Mouse (Mus musculus): ENCODE measurements around the gene Srsf10. TPM values are rescaled to one million over a fixed set of nuclear protein-coding genes. Genes with fewer than 3 reads are reported as not detected.

The Srsf10 gene
- polyA plus RNA-seq, 1 experiment: 37.2 TPM

DNA sequence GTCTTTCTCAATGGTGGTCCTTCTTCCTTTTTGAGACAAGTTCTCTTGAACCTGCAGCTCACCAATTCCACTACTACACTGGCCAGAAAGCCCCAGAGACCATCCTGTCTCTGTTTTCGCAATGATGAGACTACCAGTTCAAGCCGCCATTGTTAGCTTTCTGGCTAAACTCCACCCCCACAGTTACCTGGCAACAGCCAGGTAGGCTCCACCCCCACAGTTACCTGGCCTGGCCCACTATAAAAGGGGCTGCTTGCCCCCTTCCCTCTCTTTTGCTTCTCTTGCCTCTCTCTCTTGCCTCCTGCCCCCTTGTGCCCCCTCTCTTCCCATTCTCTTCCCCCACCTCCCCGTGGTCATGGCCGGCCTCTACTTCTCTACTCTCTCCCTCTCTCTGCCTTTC, 33.8 kb upstream of the Srsf10 start:
- TF ChIP-seq CEBPB (IDR thresholded peaks at IDR 0.05; ENCODE audit: low read depth) (no peak), MYOD1 (IDR thresholded peaks at IDR 0.05; ENCODE audit: control insufficient read depth, insufficient read length, low read depth) (no peak), CTCF (IDR thresholded peaks at IDR 0.05; ENCODE audit: control insufficient read depth, insufficient read depth, insufficient read length) (no peak)
- no peaks in the 10 kb centered on the region for H3K79me2 ChIP-seq (ENCODE audit: control insufficient read depth, insufficient read depth)
- no peak overlapping the region for H3K4me3 ChIP-seq (ENCODE audit: insufficient read depth, poor library complexity, severe bottlenecking)
- H3K36me3 ChIP-seq (ENCODE audit: control insufficient read depth, insufficient read depth): no peaks in the 10 kb centered on the region
- H3K79me3 ChIP-seq (ENCODE audit: low read depth): no peaks in the 10 kb centered on the region
- no peaks in the 10 kb centered on the region for H3K27me3 ChIP-seq (ENCODE audit: control insufficient read depth, insufficient read depth, insufficient read length)
- no peak overlapping the region for H3ac ChIP-seq (ENCODE audit: control insufficient read depth, insufficient read length, low read depth)

DNA sequence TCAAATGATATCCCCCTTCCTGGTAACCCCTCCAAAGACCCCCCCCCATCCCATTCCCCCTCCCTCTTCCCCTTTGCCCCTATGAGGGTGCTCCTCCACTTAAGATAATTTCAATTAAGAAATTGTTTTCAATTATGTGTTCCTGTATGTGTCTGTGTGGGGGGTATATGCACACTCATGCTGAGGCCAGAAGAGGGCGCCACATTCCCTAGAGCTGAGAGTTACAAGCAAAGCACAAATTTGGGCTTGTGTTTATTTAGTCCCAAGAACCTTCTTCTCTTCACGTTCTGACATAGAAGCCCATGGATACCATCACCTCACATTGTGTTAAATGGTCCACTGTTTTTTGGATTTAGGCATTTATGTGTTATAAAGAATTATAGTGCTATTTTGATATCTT, 32.2 kb upstream of the Srsf10 start:
- Histone ChIP-seq H3K79me2 (ENCODE audit: control insufficient read depth, insufficient read depth) (no peaks in the 10 kb centered on the region), H3K27me3 (ENCODE audit: control insufficient read depth, insufficient read depth, insufficient read length) (no peaks in the 10 kb centered on the region), H3K36me3 (ENCODE audit: control insufficient read depth, insufficient read depth) (no peaks in the 10 kb centered on the region), H3K4me3 (ENCODE audit: insufficient read depth, poor library complexity, severe bottlenecking) (no peak overlapping the region), H3ac (ENCODE audit: control insufficient read depth, insufficient read length, low read depth) (no peak overlapping the region), H3K79me3 (ENCODE audit: low read depth) (no peaks in the 10 kb centered on the region)
- TF ChIP-seq FOSL1 (IDR thresholded peaks at IDR 0.05; ENCODE audit: insufficient read depth, low read length, poor library complexity, severe bottlenecking) (no peak), MAX (IDR thresholded peaks at IDR 0.05) (no peak), CEBPB (IDR thresholded peaks at IDR 0.05; ENCODE audit: low read depth) (no peak), MYOD1 (IDR thresholded peaks at IDR 0.05; ENCODE audit: control insufficient read depth, insufficient read length, low read depth) (no peak), CTCF (IDR thresholded peaks at IDR 0.05; ENCODE audit: control insufficient read depth, insufficient read depth, insufficient read length) (no peak), MYOG (IDR thresholded peaks at IDR 0.05; ENCODE audit: control insufficient read depth, extremely low read depth, insufficient read length) (no peak), USF1 (IDR thresholded peaks at IDR 0.05; ENCODE audit: low read depth) (no peak)

DNA sequence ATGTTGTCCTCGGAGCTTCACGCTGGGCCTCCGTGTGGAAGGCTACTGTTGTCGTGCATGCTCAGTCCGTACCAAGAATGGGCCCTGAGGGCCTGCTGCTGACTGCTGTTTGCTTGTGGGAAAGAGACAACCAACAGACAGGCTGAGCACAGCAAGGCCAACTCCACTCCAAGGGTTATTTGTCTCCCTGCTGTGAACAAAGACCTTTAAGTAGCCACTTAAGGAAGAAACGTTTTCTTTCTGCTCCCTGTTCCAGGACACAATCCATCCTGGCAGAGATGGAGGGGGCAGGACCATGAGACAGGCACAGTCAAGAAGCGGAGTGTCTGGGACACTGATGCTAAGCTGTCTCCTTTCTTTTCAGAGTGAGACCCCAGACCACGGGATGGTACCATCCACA, 31.3 kb upstream of the Srsf10 start:
- Histone ChIP-seq H3K36me3 (ENCODE audit: control insufficient read depth, insufficient read depth) (no peaks in the 10 kb centered on the region), H3K79me3 (ENCODE audit: low read depth) (no peaks in the 10 kb centered on the region), H3K79me2 (ENCODE audit: control insufficient read depth, insufficient read depth) (no peaks in the 10 kb centered on the region), H3K4me3 (ENCODE audit: insufficient read depth, poor library complexity, severe bottlenecking) (no peak overlapping the region), H3ac (ENCODE audit: control insufficient read depth, insufficient read length, low read depth) (no peak overlapping the region), H3K27me3 (ENCODE audit: control insufficient read depth, insufficient read depth, insufficient read length) (no peaks in the 10 kb centered on the region)
- TF ChIP-seq CTCF (IDR thresholded peaks at IDR 0.05; ENCODE audit: control insufficient read depth, insufficient read depth, insufficient read length): no peak
- no peak for TF ChIP-seq CEBPB (IDR thresholded peaks at IDR 0.05; ENCODE audit: low read depth)
- TF ChIP-seq MAX (IDR thresholded peaks at IDR 0.05): no peak
- TF ChIP-seq MYOD1 (IDR thresholded peaks at IDR 0.05; ENCODE audit: control insufficient read depth, insufficient read length, low read depth): no peak
- no peak for TF ChIP-seq USF1 (IDR thresholded peaks at IDR 0.05; ENCODE audit: low read depth)
- no peak for TF ChIP-seq MYOG (IDR thresholded peaks at IDR 0.05; ENCODE audit: control insufficient read depth, extremely low read depth, insufficient read length)
- no peak for TF ChIP-seq FOSL1 (IDR thresholded peaks at IDR 0.05; ENCODE audit: insufficient read depth, low read length, poor library complexity, severe bottlenecking)

DNA sequence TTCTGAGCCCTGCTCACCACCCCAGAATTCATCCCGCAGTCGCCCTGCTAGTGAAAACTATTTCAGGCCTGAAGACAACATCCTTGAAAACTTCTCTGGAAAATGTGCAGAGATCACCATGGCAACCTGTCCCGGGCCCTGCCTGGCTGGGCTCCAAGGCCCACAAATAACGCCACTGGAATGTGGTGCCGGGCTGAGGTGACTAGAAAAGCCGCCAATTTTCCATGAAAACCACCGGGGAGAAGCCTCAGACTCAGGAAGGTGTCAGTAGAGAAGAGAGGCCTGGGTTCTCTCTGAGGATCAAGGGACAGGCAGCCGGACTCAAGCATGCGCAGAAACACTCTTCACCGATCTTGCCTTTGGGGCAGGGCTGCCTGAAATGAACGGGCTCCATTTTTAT, 27.1 kb upstream of the Srsf10 start:
- Histone ChIP-seq H3K79me3 (ENCODE audit: low read depth) (no peaks in the 10 kb centered on the region), H3K36me3 (ENCODE audit: control insufficient read depth, insufficient read depth) (no peaks in the 10 kb centered on the region), H3K79me2 (ENCODE audit: control insufficient read depth, insufficient read depth) (no peaks in the 10 kb centered on the region), H3ac (ENCODE audit: control insufficient read depth, insufficient read length, low read depth) (no peak overlapping the region), H3K27me3 (ENCODE audit: control insufficient read depth, insufficient read depth, insufficient read length) (no peaks in the 10 kb centered on the region), H3K4me3 (ENCODE audit: insufficient read depth, poor library complexity, severe bottlenecking) (no peak overlapping the region)
- TF ChIP-seq FOSL1 (IDR thresholded peaks at IDR 0.05; ENCODE audit: insufficient read depth, low read length, poor library complexity, severe bottlenecking): no peak
- TF ChIP-seq USF1 (IDR thresholded peaks at IDR 0.05; ENCODE audit: low read depth): no peak
- TF ChIP-seq CEBPB (IDR thresholded peaks at IDR 0.05; ENCODE audit: low read depth): no peak
- TF ChIP-seq MAX (IDR thresholded peaks at IDR 0.05): no peak
- TF ChIP-seq MYOG (IDR thresholded peaks at IDR 0.05; ENCODE audit: control insufficient read depth, extremely low read depth, insufficient read length): no peak
- TF ChIP-seq MYOD1 (IDR thresholded peaks at IDR 0.05; ENCODE audit: control insufficient read depth, insufficient read length, low read depth): no peak
- no peak for TF ChIP-seq CTCF (IDR thresholded peaks at IDR 0.05; ENCODE audit: control insufficient read depth, insufficient read depth, insufficient read length)

DNA sequence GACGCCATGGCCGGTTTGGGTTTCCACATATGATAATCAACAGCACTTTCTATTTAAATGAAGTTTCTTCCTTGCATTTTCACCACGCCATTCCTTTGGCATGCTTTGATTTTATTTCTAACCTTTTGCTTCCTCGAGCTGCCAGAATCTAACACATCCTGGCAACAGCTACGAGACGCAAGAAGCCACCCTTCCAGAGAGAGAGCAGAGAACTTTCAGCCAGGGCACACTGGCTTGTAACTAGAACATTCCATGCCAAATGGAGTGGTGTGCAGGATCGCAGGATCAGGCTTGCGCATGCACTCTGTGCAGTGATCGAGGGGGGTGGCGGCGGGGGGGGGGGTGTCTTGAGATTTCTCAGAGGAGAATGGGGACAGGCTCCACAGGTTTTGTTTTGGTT, 23.5 kb upstream of the Srsf10 start:
- Histone ChIP-seq H3K79me2 (ENCODE audit: control insufficient read depth, insufficient read depth) (no peaks in the 10 kb centered on the region), H3K79me3 (ENCODE audit: low read depth) (no peaks in the 10 kb centered on the region), H3K4me3 (ENCODE audit: insufficient read depth, poor library complexity, severe bottlenecking) (no peak overlapping the region), H3K27me3 (ENCODE audit: control insufficient read depth, insufficient read depth, insufficient read length) (no peaks in the 10 kb centered on the region), H3K36me3 (ENCODE audit: control insufficient read depth, insufficient read depth) (no peaks in the 10 kb centered on the region), H3ac (ENCODE audit: control insufficient read depth, insufficient read length, low read depth) (no peak overlapping the region)
- TF ChIP-seq FOSL1 (IDR thresholded peaks at IDR 0.05; ENCODE audit: insufficient read depth, low read length, poor library complexity, severe bottlenecking) (no peak), MYOG (IDR thresholded peaks at IDR 0.05; ENCODE audit: control insufficient read depth, extremely low read depth, insufficient read length) (no peak), USF1 (IDR thresholded peaks at IDR 0.05; ENCODE audit: low read depth) (no peak), MYOD1 (IDR thresholded peaks at IDR 0.05; ENCODE audit: control insufficient read depth, insufficient read length, low read depth) (no peak), CEBPB (IDR thresholded peaks at IDR 0.05; ENCODE audit: low read depth) (no peak), CTCF (IDR thresholded peaks at IDR 0.05; ENCODE audit: control insufficient read depth, insufficient read depth, insufficient read length) (no peak), MAX (IDR thresholded peaks at IDR 0.05) (no peak)

Measured in C2C12 (cell line).